Mouse (Mus musculus) E14TG2a.4 (cell line): ENCODE measurements around the gene Zc3h10.

Experiments
- CTCF ChIP-seq: conservative IDR thresholded peaks from 2 replicates; pipeline ENCODE4 v1.5.1; 2014; ENCODE audit warnings: low read length
- NANOG ChIP-seq: IDR thresholded peaks from 2 replicates; pipeline ENCODE4 v1.6.1; 2014; ENCODE audit warnings: borderline replicate concordance, low read length, mixed read lengths
- POU5F1 ChIP-seq: IDR thresholded peaks from 2 replicates; pipeline ENCODE4 v1.6.1; 2014; ENCODE audit warnings: low read length, borderline replicate concordance

DNA sequence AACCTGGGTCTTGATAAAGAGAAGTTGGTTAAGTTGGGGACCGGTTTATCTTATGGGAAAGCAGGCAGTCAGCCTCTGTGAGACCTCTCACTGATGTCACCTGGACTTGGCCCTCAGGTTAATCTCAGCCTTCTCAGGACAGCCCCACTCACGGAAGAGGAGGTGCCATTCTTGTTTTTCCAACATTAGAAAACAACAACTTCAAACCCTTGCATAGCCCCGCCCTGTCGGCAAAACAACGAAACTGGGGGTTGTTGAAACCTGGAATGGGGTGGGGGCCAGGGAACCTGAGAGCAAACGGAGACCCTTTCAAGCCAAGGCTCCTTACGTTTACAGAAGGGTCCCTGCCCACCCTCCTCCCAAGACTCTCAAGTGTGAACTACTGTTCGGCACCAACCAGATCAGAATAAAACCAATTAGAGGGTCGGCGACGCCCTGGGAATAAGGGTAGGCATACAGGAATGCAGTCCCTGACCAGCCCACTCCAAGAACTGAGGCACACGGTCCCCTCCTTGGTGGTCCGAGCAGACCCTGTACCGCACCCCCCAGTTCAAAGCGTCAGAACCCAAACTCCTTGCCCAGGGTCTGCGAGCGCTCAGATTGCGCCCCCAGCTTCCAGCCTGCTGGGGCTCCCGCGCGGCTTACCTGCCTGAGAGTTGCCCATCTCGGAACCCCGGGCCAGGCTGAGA, 41.3 kb upstream of the Zc3h10 start:
- TF ChIP-seq CTCF (no peak), NANOG (no peak), POU5F1 (no peak)
